Mouse (Mus musculus): ENCODE results near the gene Thrb.

The Thrb gene

GRCm38 (mm10) chr14:17659686-17660328, at the start of gene Thrb:
Thrb (plus strand) TSS chr14:17660261.
- no peak for DNase-seq (ENCODE audit: low read depth, low spot score)

GRCm38 (mm10) chr14:17621671-17622070, 38.4 kb upstream of the Thrb start:
- no peak for DNase-seq (ENCODE audit: low read depth, low spot score)

- no peak for DNase-seq (ENCODE audit: low read depth, low spot score)
Observed at GRCm38 (mm10) chr14:17623936-17624335, 36.1 kb upstream of the Thrb start.

- DNase-seq (ENCODE audit: low read depth, low spot score) = no peak
Observed at GRCm38 (mm10) chr14:17629215-17629614, 30.8 kb upstream of the Thrb start.

GRCm38 (mm10) chr14:17632887-17633522, 27.1 kb upstream of the Thrb start:
- DNase-seq (ENCODE audit: low read depth, low spot score) = no peak

GRCm38 (mm10) chr14:17636971-17637370, 23.1 kb upstream of the Thrb start:
- no peak for DNase-seq (ENCODE audit: low read depth, low spot score)

- no peak for DNase-seq (ENCODE audit: low read depth, low spot score)
Observed at GRCm38 (mm10) chr14:17641770-17642169, 18.3 kb upstream of the Thrb start.

- no peak for DNase-seq (ENCODE audit: low read depth, low spot score)
Observed at GRCm38 (mm10) chr14:17655084-17655483, 5.0 kb upstream of the Thrb start.

- DNase-seq (ENCODE audit: low read depth, low spot score) = peak; percentile 65
Observed at GRCm38 (mm10) chr14:17659031-17659430, 1.0 kb upstream of the Thrb start.

- no peak for DNase-seq (ENCODE audit: low read depth, low spot score)
Observed at GRCm38 (mm10) chr14:17660329-17661099, 453 bp downstream of the Thrb start.

GRCm38 (mm10) chr14:17661100-17661521, 1.1 kb downstream of the Thrb start:
- no peak for DNase-seq (ENCODE audit: low read depth, low spot score)

GRCm38 (mm10) chr14:17662087-17662486, 2.0 kb downstream of the Thrb start:
- no peak for DNase-seq (ENCODE audit: low read depth, low spot score)

GRCm38 (mm10) chr14:17674335-17674734, 14.3 kb downstream of the Thrb start:
- DNase-seq (ENCODE audit: low read depth, low spot score) = no peak

- DNase-seq (ENCODE audit: low read depth, low spot score) = no peak
Observed at GRCm38 (mm10) chr14:17675214-17675613, 15.2 kb downstream of the Thrb start.

GRCm38 (mm10) chr14:17681479-17681878, 21.4 kb downstream of the Thrb start:
- DNase-seq (ENCODE audit: low read depth, low spot score) = no peak

GRCm38 (mm10) chr14:17684881-17685280, 24.8 kb downstream of the Thrb start:
- DNase-seq (ENCODE audit: low read depth, low spot score) = no peak

- no peak for DNase-seq (ENCODE audit: low read depth, low spot score)
Observed at GRCm38 (mm10) chr14:17685491-17685890, 25.4 kb downstream of the Thrb start.

- DNase-seq (ENCODE audit: low read depth, low spot score) = no peak
Observed at GRCm38 (mm10) chr14:17686939-17687338, 26.9 kb downstream of the Thrb start.

GRCm38 (mm10) chr14:17691246-17691645, 31.2 kb downstream of the Thrb start:
- no peak for DNase-seq (ENCODE audit: low read depth, low spot score)

GRCm38 (mm10) chr14:17695526-17695925, 35.5 kb downstream of the Thrb start:
- DNase-seq (ENCODE audit: low read depth, low spot score) = no peak

- DNase-seq (ENCODE audit: low read depth, low spot score) = no peak
Observed at GRCm38 (mm10) chr14:17697920-17698632, 38.0 kb downstream of the Thrb start.

GRCm38 (mm10) chr14:17700228-17700627, 40.2 kb downstream of the Thrb start:
- no peak for DNase-seq (ENCODE audit: low read depth, low spot score)

Data from brain, embryonic 18.5 days (tissue).